Mouse (Mus musculus): ENCODE measurements around the gene Rusc2.

Gene Rusc2

DNA sequence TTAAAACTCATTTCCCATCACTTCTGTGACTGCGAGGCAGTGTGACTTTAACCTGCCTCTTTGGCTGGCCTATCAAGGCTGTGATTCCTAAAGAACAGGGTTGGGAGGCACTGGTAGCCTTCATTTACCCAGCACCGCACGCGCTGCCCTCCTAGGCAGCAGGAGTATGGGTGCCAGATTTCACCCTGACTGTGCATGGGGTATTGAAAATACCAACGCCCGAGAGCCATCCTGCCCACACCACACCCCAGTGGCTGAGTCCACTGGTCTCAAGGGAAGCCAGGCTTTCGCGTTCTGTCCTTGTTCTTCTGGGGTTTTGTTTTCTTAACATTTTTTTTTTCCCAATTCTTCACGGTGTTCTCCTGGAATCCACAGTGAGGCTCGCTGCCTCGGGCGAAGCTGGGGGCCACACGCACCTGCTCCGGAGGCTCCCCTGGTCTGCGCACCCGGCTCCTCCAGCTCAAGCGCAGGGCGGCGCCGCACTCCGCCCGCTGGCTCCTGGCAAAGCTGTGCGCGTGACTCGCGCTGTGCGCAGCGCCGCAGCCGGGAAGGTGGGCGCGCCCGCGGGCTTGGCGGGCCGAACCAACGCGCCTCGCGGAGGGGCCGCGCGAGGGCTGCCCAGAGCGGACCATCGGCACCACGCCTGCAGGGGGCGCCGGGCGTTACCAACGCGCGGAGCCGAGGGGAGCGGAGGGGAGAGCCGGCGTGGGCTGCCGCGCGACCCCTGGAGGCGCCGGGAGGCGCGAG, at the start of gene Rusc2:
Gene Rusc2 (plus strand): TSS at position 572 of the 747 bp plus-strand sequence.
- peak; percentile 96 for DNase-seq (ENCODE audit: inconsistent ontology term)

DNA sequence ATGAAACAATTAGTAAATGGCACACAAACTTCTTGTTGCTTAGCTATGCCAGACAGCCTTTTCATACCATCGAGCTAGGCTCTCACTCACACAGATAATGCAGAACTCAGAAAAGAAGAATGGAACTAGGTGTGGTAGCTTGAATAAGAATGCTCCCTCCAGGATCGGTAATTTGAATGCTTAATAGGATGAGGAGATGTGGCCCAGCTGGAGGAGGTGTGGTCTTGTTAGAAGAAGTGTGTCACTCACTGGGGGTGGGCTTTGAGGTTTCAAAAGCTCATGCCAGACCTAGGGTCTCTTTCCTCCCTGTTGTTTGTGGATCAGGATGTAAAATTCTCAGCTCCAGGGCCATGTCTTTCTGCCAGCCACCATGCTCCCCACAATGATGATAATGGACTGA, 47.0 kb upstream of the Rusc2 start:
- DNase-seq (ENCODE audit: inconsistent ontology term) = no peak

DNA sequence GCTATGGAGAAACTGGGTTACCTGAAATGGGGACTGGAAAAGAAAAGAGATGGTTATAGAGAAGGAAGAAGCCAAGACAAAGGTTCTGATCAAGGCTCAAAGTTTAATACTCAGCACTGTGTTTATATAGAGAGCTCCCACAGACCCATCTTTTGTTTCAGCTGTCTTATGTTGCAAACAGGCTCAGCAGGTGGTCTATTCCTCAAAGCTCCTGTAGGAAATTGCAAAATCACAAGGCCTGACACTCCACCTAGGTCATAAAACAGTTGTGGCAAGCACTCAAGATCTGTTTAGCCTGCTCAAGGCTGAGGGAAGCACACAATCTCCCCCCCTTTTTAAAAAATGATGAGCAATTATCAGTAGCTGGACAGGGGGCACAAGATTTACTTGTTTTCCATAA, 45.6 kb upstream of the Rusc2 start:
- DNase-seq (ENCODE audit: inconsistent ontology term) = no peak

DNA sequence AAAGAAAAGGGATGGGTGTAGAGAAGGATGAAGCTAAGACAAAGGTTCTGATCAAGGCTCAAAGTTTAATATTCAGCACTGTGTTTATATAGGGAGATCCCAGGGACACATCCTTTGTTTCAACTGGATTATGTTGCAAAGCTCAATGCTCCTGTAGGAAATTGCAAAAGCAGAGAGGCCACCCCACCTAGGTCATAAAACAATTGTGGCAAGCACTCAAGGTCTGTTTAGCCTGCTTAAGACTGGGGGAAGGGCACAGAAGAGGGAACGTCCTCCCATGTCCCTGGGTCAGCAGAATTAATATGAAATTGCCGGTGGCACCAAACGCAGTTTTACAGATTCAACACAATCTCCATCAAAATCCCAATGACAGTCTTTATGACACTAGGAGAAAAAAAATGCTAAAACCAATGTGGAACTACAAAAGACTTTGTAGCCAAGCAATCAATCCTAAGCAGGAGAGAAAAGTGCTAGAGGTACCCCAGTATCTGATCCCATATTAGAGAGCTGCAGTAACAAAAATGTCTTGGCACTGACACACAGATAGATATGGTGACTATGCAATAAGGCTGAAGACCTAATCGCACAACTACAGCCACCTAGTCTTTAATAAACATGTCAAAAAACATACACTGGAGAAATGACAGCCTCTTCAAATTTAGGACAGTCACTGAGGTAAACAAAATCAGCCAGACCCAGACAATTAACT, 41.5 kb upstream of the Rusc2 start:
- no peak for DNase-seq (ENCODE audit: inconsistent ontology term)

DNA sequence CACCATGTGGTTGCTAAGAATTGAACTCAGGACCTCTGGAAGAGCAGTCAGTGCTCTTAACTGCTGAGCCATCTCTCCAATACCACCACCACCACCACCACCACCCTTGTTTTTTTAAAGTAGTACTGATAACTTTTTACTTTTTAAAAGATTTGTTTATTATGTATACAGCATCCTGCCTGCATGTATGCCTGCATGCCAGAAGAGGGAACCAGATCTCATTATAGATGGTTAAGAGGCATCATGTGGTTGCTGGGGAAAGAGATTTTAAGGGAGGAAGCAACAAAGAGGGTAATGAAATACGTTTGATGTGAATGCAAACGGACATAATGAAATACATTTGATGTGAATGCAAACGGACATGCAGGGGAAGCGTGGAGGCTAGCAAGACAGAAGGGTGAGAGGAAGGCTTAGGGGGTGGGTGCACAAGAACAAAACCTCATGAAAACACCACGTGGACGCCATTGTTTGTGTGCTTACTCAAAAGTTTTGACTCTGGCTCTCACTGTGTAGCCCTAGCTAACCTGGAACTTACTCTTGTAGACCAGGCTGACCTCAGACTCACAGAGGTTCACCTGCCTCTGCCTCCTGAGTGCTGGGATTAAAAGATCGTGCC, 40.4 kb upstream of the Rusc2 start:
- DNase-seq (ENCODE audit: inconsistent ontology term) = peak; percentile 66

DNA sequence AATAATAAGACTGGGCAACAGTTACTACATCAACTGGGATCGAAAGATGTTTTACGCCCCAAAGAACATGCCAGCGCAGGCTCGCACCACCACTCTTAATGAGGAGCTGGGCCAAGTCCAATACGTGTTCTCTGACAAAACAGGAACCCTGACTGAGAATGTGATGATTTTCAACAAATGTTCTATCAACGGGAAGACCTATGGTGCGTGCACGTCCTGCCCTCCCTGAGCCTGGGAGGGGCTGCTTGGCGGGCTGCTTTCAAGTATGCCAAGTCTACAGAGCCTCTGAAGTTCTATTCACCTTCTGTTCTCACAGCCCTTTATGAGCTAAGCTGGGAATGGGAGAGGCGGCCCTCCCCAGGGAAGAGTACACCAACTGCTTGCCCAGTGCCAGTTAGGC, 39.3 kb upstream of the Rusc2 start:
- DNase-seq (ENCODE audit: inconsistent ontology term) = peak; percentile 50

DNA sequence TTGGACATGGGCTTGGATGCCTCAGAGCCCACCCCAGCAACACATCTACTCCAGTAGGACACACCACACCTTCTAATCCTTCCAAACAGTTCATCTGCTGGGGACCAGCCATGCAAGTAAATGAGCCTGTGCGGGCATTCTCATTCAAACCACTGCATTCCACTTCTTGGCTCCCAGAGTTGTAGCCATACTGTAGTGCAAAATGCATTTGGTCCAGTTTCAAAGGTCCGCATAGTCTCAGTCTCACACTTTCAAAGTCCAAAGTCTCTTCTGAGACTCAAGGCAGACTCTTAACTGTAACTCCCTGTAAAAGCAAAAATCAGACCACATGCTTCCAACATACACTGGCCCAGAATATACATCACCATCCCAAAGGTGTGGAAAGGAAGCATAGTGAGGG, 36.8 kb upstream of the Rusc2 start:
- DNase-seq (ENCODE audit: inconsistent ontology term) = no peak

DNA sequence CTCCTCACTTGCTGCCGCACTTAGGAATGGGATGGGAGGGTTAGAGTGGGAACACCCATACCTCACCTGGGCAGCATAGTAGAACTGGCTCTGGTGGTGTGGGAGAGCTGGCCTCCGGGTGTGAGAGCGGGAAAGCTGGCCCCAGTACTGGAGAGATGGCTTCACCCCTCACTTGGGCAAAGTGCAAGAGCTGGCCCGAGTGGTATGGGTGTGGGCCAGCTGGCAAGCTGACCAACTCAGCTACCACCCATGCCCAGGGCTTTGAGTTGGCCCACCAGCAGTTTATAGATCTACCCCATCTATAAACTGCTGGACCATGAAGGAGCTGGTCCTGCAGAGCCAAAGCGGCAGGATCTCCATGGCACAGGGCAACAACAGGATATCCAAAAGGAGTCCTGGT, 32.6 kb upstream of the Rusc2 start:
- no peak for DNase-seq (ENCODE audit: inconsistent ontology term)

DNA sequence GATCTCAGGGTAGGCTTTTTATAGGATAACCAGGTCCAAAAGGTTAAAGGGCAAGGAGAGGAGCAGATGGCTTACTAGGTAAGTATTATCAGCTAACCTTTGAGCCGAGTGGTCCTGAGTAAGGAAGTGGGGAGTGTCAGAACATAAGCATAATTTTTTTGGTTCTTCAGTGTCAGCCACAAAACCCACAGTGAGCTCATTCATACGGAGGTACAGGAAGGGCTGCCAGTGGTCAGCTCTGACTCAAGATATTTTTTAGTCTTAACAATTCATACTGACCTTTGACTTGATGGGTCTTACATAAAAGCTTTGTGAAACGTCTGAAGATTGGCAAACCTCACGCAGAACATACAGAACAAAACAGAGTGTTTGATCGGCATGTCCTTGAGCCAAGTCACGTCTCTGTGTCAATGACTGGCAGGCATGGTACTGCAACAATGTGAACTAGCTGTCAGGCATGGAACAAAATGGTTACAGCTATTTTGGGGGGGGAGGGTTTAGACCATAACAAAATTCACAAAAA, 31.7 kb upstream of the Rusc2 start:
- peak; percentile 6 for DNase-seq (ENCODE audit: inconsistent ontology term)

DNA sequence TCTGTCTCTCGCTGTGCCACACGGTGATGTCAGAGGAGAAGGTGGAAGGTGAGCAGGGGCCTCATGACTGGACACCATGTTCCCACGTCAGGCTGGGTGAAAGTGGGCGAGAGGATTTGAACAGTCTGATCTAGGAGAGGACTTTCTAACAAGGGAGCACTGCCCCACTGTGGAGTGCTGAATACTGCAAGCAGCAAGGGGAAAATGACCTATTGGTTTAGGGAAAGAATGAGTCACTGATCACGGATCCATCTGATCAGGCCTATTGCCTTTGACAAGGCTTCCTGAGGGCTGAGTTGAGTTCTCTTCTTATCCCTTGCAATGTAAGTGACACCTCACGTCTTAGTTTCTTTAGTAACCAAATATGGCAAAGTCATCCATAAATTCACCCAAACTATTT, 28.1 kb upstream of the Rusc2 start:
- DNase-seq (ENCODE audit: inconsistent ontology term) = no peak

DNA sequence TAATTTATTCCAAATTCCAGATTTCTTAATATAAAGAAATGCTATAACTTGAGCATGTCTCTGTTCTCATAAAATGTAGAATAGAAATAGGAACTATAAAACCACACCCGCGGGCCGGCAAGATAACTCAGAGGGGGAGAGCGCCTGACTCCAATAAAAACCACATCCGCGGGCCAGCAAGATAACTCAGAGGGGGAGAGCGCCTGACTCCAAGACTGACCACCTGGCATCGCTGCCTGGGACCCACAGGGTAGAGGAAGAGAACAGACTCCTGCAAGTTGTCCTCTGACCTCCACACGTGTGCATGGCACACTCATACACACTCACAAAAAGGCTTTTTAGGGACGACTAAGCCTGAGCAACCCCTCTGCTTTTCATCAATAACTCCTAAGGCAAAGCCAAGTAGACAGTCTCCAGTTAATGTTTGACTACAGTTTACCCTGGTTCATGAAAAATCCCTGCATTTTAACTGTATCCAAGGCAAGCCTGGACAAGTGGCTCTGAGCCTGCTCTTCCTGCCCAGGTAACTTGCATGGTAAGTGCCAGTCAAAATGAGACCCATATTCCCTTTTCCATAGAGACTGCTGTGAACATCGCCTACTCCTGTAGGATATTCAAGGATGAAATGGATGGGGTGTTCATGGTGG, 16.7 kb upstream of the Rusc2 start:
- DNase-seq (ENCODE audit: inconsistent ontology term) = no peak

DNA sequence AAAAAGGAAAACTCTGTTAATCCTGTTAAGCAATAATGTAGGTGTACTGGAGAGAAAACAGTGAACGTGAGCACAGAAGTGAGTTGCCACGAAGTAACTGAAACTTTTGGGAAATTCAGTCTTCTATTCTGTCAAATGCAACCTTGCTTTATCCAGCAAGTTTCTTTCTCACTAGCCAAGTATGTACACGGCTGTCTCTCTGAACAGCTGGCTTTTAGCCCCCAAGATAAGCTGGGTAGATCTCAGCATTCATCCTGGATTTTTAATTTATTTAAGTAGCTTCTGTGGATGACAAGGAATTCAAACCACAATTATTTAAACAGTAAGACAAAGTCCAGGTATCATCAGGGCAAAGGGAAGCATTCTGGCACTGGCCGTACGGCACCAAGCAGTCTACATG, 14.5 kb upstream of the Rusc2 start:
- DNase-seq (ENCODE audit: inconsistent ontology term) = no peak

DNA sequence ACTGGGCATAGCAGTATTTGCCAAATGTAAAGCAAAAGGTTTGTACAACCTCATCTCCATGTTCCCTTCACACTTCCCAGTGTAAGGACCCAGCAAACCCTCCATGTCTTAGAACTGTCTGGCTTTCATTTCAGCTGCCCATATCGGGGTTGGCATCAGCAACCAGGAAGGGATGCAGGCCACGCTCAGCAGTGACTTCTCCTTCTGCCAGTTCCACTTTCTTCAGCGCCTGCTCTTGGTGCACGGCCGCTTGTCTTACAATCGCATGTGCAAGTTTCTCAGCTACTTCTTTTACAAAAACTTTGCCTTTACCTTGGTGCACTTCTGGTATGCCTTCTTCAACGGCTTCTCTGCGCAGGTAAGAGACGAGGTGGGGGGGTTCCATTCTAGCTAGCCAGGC, 14.0 kb upstream of the Rusc2 start:
- DNase-seq (ENCODE audit: inconsistent ontology term) = no peak

DNA sequence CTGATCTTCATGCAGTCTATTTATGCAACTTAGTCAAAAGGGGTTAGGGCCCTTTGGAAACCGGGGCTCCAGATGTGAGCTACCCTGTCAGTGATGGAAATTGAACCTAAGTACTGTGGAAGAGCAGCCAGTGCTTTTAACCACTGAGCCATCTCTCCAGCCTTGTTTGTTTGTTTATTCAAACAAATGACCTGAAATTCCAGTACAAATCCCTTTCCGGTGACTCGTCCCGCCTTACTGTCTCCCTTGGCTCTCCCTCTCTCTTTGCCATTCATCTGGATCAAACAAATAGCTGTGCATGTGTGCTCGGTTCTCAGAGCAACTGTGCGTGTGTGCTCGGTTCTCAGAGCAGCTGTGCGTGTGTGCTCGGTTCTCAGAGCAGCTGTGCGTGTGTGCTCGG, 10.4 kb upstream of the Rusc2 start:
- DNase-seq (ENCODE audit: inconsistent ontology term) = no peak

DNA sequence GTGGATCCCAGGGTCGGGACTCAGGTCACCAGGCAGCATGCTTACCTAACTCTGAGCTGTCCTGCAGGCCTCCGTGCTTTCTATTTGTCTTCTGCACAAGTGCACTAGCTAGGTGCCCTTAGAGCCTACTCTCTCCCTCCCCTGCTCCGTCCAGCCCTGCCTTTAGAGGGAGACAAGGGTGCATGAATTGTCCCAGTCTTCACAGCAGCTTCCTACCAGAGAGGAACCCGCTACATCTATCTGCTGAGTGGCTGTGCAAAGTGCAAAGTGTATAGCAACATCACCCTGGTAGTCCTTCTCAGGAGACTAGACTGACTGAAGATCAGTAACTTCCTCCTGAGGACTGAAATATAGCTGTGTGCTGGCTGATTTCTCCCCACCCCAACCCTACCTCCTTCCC, 9.6 kb upstream of the Rusc2 start:
- no peak for DNase-seq (ENCODE audit: inconsistent ontology term)

DNA sequence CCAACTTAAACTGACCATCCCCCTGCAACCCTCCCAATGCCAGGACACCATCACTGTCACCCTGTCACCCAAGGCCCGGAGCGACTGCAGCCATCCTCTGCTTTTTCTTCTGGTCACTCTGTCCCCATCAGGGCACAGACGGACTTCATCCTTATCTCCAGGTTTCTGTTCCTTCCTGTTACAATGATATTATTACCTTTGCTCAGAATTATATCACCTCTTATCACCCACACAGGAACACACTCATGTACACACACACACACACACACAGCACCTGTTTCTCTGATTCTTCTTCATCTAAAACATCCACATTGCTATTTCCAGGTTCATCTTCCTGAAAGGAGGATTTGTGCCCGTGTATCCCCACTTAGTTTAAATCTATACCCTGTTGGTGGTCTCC, 7.5 kb upstream of the Rusc2 start:
- DNase-seq (ENCODE audit: inconsistent ontology term) = no peak

DNA sequence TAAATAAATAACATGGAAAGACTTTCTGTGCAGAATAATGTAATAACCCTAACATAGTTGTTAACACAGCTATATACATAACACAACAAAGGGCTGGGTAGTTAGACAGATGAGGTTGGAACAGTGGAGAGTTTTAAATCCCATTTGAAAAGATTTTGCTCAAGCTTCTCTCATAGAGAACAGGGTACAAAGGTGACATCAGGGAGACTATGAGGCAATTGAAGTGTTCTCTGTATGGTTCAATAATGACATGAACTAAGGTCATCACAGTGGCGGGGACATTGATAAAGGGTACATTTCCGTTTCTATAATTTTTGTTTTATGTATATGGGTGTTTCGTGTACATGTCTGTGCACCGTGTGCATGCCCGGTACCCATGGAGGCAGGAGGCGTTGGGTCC, 2.2 kb upstream of the Rusc2 start:
- no peak for DNase-seq (ENCODE audit: inconsistent ontology term)

DNA sequence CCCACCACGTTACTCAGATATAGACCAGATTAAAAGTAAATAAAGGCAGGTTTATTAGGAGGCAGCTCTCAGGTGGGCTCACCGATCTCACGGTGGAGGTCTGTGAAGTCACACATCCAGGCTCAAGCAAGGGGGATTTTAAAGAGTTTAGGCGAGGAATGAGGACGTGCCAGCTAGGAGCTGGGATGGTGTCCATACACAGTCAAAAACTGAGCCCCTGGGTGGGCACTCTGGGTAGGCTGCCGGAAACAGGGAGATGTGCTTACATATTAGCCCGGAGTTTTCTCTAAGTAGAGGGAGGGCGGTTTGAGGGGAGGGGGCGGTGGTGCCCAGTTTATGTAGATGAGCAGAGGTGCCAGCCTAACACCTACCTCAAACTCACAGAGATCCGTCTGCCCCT, 828 bp upstream of the Rusc2 start:
- no peak for DNase-seq (ENCODE audit: inconsistent ontology term)

DNA sequence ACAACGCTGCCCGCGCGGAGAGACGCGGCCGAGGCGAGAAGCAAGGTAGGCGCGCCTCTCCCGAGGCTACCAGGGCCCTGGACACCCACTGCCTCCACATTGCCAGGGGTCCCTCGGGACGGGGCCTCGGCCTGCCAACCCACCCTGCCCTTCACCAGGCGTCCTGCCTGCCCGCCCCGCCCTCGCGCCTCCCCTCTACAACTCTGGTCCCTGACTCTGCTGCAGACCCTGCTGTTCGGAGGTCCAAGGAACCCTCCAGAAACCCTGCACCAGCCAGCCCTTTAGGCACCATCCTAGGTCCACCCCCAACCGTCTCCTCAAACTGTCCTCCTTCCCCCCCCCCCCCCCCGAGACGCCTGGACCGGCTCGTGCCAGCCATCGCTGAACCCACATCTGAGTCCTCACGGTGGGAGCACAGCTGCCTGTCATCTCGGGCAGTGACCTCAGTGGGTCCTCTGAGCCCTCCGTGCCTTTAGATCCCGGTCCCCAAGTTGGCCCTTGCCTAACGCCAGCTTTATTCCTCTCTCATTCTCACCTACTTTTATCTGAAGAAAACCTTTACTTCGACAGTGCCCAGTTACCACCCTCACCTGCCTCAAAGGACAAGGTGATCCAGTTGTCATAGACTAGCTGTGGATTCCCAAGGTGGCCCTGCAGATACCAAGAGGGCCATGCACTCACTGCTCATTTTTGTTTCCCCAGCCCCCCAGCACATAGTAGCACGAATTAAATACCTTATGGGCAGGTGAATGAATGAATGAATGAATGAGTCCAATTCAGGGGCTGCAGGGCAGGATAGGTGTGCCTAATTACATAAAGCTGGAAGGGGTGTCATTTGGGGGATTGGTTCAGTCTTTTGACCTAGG, 609 bp downstream of the Rusc2 start:
- no peak for DNase-seq (ENCODE audit: inconsistent ontology term)

DNA sequence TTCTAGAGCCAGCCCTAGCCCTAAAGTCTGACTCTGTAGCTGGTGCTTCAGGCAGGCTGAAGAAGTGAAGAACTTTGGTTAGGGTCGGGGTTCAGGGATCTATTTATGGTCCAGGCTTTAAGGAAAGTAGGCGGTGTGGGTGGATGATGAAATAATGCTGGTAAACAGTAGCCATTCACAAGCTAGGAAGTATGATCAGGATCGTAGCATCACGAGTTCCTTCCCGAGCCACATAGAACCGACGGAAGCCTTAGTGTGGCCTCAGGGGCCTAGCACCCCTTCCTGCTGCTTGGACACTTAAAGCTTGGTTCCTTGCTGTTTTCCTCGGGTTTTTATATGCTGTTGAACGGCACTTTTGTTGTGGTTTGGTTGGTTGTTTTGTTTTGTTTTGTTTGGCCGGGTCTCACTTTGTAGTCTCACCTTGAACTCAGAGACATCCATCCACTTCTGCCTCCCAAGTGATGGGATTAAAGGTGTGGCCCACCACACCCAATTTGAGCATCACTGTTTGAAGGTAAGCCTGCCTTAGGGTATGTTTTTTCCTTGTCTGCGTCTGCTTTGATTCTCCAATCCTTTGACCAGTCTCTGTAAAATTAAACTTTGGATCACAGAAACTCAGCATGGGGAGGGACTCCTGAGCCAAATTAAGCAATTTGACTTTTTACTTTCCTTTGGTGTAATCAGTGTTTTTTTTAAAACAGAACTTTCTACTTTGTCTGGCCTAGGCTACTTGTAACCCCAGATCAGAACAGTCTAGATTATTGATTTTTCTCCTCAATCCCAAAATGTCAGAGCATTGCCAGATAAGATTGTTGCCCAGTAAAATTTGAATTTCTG, 1.7 kb downstream of the Rusc2 start:
- DNase-seq (ENCODE audit: inconsistent ontology term) = peak; percentile 46

DNA sequence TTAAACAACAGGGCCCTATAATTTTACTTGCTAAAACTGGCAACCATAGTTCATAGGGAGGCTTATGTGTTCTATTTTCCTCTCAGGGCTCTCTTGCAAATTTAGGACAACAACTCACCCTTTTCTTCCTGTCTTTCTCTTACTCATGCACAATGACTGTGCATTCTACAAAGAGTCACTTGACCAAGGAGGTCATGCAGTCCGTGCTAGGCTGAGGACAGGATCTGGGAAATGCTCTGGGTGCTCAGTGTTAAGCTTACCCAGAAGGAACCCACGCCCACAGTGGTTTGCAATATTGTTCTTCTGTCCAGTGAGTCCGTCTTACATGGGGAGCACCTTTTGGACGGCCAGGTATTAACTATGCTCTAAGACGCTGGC, 2.3 kb downstream of the Rusc2 start:
- DNase-seq (ENCODE audit: inconsistent ontology term) = peak; percentile 52

All from Muller cell, postnatal 12 days (primary cell).